Mouse (Mus musculus): ENCODE measurements at regions not wholly inside any gene's neighbourhood (a gene's known extent, or its start where the extent isn't known, plus 50 kb on each side); places are given as distances from the start of the nearest gene placed in this dataset.

- H3K27me3 ChIP-seq (ENCODE audit: control insufficient read depth, insufficient read depth, low read length, poor library complexity, severe bottlenecking): no peaks in the 10 kb centered on the region
- H3K27ac ChIP-seq (ENCODE audit: insufficient read depth, low read length): no peak overlapping the region
- no peaks in the 10 kb centered on the region for H3K9me3 ChIP-seq (replicated peaks; ENCODE audit: control insufficient read depth, insufficient read depth, low read length, poor library complexity, severe bottlenecking)
- no peaks in the 10 kb centered on the region for H3K4me1 ChIP-seq (ENCODE audit: control insufficient read depth, insufficient read depth, low read length)
- H3K36me3 ChIP-seq (ENCODE audit: control insufficient read depth, insufficient read depth, low read length, poor library complexity, severe bottlenecking): no peaks in the 10 kb centered on the region
- H3K4me3 ChIP-seq (ENCODE audit: low read depth, low read length): no peak overlapping the region
- no peak overlapping the region for H3K9ac ChIP-seq (ENCODE audit: low read depth, poor library complexity, severe bottlenecking)
- TF ChIP-seq CTCF (IDR thresholded peaks at IDR 0.05; ENCODE audit: low read depth, low read length) (no peak), EP300 (IDR thresholded peaks at IDR 0.05; ENCODE audit: insufficient read depth, low read depth, low read length) (no peak), POLR2A (IDR thresholded peaks at IDR 0.05; ENCODE audit: insufficient read depth, low read length) (no peak)
Observed at GRCm38 (mm10) chr8:26672486-26673395, 304.4 kb upstream of the Zfp703 start.

DNA sequence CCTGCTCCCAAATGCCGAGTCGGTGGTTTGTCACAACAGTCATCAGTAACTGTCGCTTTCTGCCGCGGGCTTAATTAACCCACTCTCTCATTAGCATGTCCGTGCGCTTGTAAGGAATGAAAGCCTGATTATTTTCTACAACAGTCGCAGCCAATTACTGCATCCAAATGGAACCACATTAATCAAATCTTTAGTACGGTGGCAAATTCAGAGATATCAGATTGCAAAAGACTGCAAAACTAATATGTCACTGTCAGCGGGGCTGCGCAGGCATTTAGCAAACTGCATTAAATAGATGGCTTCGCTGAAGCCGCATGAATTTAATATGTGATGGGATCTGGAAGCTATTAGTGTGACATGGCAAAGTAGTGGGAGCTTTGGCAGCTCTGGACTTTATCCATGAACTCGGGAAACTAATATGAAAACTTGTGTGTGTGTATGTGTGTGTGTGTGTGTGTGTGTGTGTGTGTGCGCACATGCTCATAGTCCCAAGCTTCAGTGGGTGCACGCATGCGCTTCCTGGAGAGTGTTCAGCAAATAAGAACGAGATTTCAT lies 299.5 kb upstream of the Zfp703 start:
- H3K9me3 ChIP-seq (replicated peaks; ENCODE audit: control insufficient read depth, insufficient read depth, low read length, poor library complexity, severe bottlenecking): no peaks in the 10 kb centered on the region
- no peak overlapping the region for H3K4me3 ChIP-seq (ENCODE audit: low read depth, low read length)
- TF ChIP-seq CTCF (IDR thresholded peaks at IDR 0.05; ENCODE audit: low read depth, low read length): no peak
- no peak for TF ChIP-seq EP300 (IDR thresholded peaks at IDR 0.05; ENCODE audit: insufficient read depth, low read depth, low read length)
- TF ChIP-seq POLR2A (IDR thresholded peaks at IDR 0.05; ENCODE audit: insufficient read depth, low read length): no peak
- no peak overlapping the region for H3K9ac ChIP-seq (ENCODE audit: low read depth, poor library complexity, severe bottlenecking)
- H3K36me3 ChIP-seq (ENCODE audit: control insufficient read depth, insufficient read depth, low read length, poor library complexity, severe bottlenecking): no peaks in the 10 kb centered on the region
- H3K27ac ChIP-seq (ENCODE audit: insufficient read depth, low read length): no peak overlapping the region
- H3K27me3 ChIP-seq (ENCODE audit: control insufficient read depth, insufficient read depth, low read length, poor library complexity, severe bottlenecking): no peaks in the 10 kb centered on the region
- no peaks in the 10 kb centered on the region for H3K4me1 ChIP-seq (ENCODE audit: control insufficient read depth, insufficient read depth, low read length)

GRCm38 (mm10) chr8:26680891-26681381 lies 296.2 kb upstream of the Zfp703 start:
- H3K4me3 ChIP-seq (ENCODE audit: low read depth, low read length): no peak overlapping the region
- H3K27me3 ChIP-seq (ENCODE audit: control insufficient read depth, insufficient read depth, low read length, poor library complexity, severe bottlenecking): no peaks in the 10 kb centered on the region
- H3K27ac ChIP-seq (ENCODE audit: insufficient read depth, low read length): no peak overlapping the region
- H3K9me3 ChIP-seq (replicated peaks; ENCODE audit: control insufficient read depth, insufficient read depth, low read length, poor library complexity, severe bottlenecking): no peaks in the 10 kb centered on the region
- H3K4me1 ChIP-seq (ENCODE audit: control insufficient read depth, insufficient read depth, low read length): no peaks in the 10 kb centered on the region
- H3K36me3 ChIP-seq (ENCODE audit: control insufficient read depth, insufficient read depth, low read length, poor library complexity, severe bottlenecking): no peaks in the 10 kb centered on the region
- TF ChIP-seq POLR2A (IDR thresholded peaks at IDR 0.05; ENCODE audit: insufficient read depth, low read length) (no peak), EP300 (IDR thresholded peaks at IDR 0.05; ENCODE audit: insufficient read depth, low read depth, low read length) (no peak), CTCF (IDR thresholded peaks at IDR 0.05; ENCODE audit: low read depth, low read length) (no peak)
- H3K9ac ChIP-seq (ENCODE audit: low read depth, poor library complexity, severe bottlenecking): no peak overlapping the region

GRCm38 (mm10) chr8:26687146-26687545 lies 290.0 kb upstream of the Zfp703 start:
- no peak overlapping the region for H3K4me3 ChIP-seq (ENCODE audit: low read depth, low read length)
- H3K9me3 ChIP-seq (replicated peaks; ENCODE audit: control insufficient read depth, insufficient read depth, low read length, poor library complexity, severe bottlenecking): no peaks in the 10 kb centered on the region
- H3K27me3 ChIP-seq (ENCODE audit: control insufficient read depth, insufficient read depth, low read length, poor library complexity, severe bottlenecking): no peaks in the 10 kb centered on the region
- no peak overlapping the region for H3K27ac ChIP-seq (ENCODE audit: insufficient read depth, low read length)
- no peaks in the 10 kb centered on the region for H3K36me3 ChIP-seq (ENCODE audit: control insufficient read depth, insufficient read depth, low read length, poor library complexity, severe bottlenecking)
- H3K9ac ChIP-seq (ENCODE audit: low read depth, poor library complexity, severe bottlenecking): no peak overlapping the region
- TF ChIP-seq POLR2A (IDR thresholded peaks at IDR 0.05; ENCODE audit: insufficient read depth, low read length): no peak
- no peak for TF ChIP-seq EP300 (IDR thresholded peaks at IDR 0.05; ENCODE audit: insufficient read depth, low read depth, low read length)
- no peak for TF ChIP-seq CTCF (IDR thresholded peaks at IDR 0.05; ENCODE audit: low read depth, low read length)
- no peaks in the 10 kb centered on the region for H3K4me1 ChIP-seq (ENCODE audit: control insufficient read depth, insufficient read depth, low read length)

- H3K9me3 ChIP-seq (replicated peaks; ENCODE audit: control insufficient read depth, insufficient read depth, low read length, poor library complexity, severe bottlenecking): no peaks in the 10 kb centered on the region
- no peaks in the 10 kb centered on the region for H3K27me3 ChIP-seq (ENCODE audit: control insufficient read depth, insufficient read depth, low read length, poor library complexity, severe bottlenecking)
- no peak overlapping the region for H3K27ac ChIP-seq (ENCODE audit: insufficient read depth, low read length)
- no peak overlapping the region for H3K4me3 ChIP-seq (ENCODE audit: low read depth, low read length)
- no peak overlapping the region for H3K9ac ChIP-seq (ENCODE audit: low read depth, poor library complexity, severe bottlenecking)
- H3K4me1 ChIP-seq (ENCODE audit: control insufficient read depth, insufficient read depth, low read length): no peaks in the 10 kb centered on the region
- H3K36me3 ChIP-seq (ENCODE audit: control insufficient read depth, insufficient read depth, low read length, poor library complexity, severe bottlenecking): no peaks in the 10 kb centered on the region
- TF ChIP-seq CTCF (IDR thresholded peaks at IDR 0.05; ENCODE audit: low read depth, low read length) (no peak), EP300 (IDR thresholded peaks at IDR 0.05; ENCODE audit: insufficient read depth, low read depth, low read length) (no peak), POLR2A (IDR thresholded peaks at IDR 0.05; ENCODE audit: insufficient read depth, low read length) (no peak)
Observed at GRCm38 (mm10) chr8:26688035-26688434, 289.1 kb upstream of the Zfp703 start.
